Mouse (Mus musculus) gastrocnemius, adult 8-10 months (tissue): ENCODE results near the gene Ift46. TPM values are rescaled to one million over a fixed set of nuclear protein-coding genes. Genes with fewer than 3 reads are reported as not detected.
"Not testable (repeated sequence)": the region's sequence is repeated elsewhere in the genome, so short reads cannot be mapped to it uniquely, and the experiment has no call there.

Experiments
- DNase-seq, 2 experiments: peaks; one replicate each; pipeline ENCODE4 v3.0.0; 2022; ENCODE audit warnings: low spot score in 2 of 2
- total RNA-seq, 4 experiments: library from RNA; stranded (reverse); gene quantifications; 2 replicates each; pipeline ENCODE4 v1.2.4; 2022

The Ift46 gene
- total RNA-seq, 4 experiments from 2014 or later: 18.0 to 33.4 (median 22.4) TPM

- no peak for DNase-seq
Measured at GRCm38 (mm10) chr9:44735886-44736285, 31.8 kb upstream of the Ift46 start.

GRCm38 (mm10) chr9:44736301-44736700 lies 31.4 kb upstream of the Ift46 start:
- DNase-seq: no peak

- peak; percentile 60 to 77 for DNase-seq
Measured at GRCm38 (mm10) chr9:44737240-44737949, 30.3 kb upstream of the Ift46 start.

- no peak for DNase-seq
Measured at GRCm38 (mm10) chr9:44740663-44741192, 27.0 kb upstream of the Ift46 start.

GRCm38 (mm10) chr9:44745371-44745770 lies 22.3 kb upstream of the Ift46 start:
- DNase-seq: no peak

GRCm38 (mm10) chr9:44746666-44747065 lies 21.0 kb upstream of the Ift46 start:
- DNase-seq: no peak

- no peak for DNase-seq
Measured at GRCm38 (mm10) chr9:44747341-44747740, 20.4 kb upstream of the Ift46 start.

- no peak for DNase-seq
Measured at GRCm38 (mm10) chr9:44748473-44748872, 19.2 kb upstream of the Ift46 start.

GRCm38 (mm10) chr9:44760873-44761272 lies 6.8 kb upstream of the Ift46 start:
- no peak for DNase-seq

- not testable (repeated sequence) for DNase-seq
Measured at GRCm38 (mm10) chr9:44768029-44768394, 304 bp downstream of the Ift46 start.

GRCm38 (mm10) chr9:44771376-44771775 lies 3.7 kb downstream of the Ift46 start:
- no peak for DNase-seq

- no peak for DNase-seq
Measured at GRCm38 (mm10) chr9:44772392-44772749, 4.7 kb downstream of the Ift46 start.

GRCm38 (mm10) chr9:44772750-44773651 lies 5.3 kb downstream of the Ift46 start:
- DNase-seq: peak; percentile 93 to 94

- DNase-seq: no peak
Measured at GRCm38 (mm10) chr9:44792842-44793241, 25.1 kb downstream of the Ift46 start.

- DNase-seq: peak; percentile 30 to 48
Measured at GRCm38 (mm10) chr9:44798298-44798697, 30.6 kb downstream of the Ift46 start.

GRCm38 (mm10) chr9:44799102-44799957 lies 31.6 kb downstream of the Ift46 start, which contains the start of gene Tmem25:
Gene Tmem25, minus strand, starts transcription at chr9:44799307.
- DNase-seq: peak; percentile 72 to 81

- DNase-seq: no peak
Measured at GRCm38 (mm10) chr9:44799958-44800324, 32.2 kb downstream of the Ift46 start.

- DNase-seq: no peak
Measured at GRCm38 (mm10) chr9:44801669-44802068, 34.0 kb downstream of the Ift46 start.

- no peak for DNase-seq
Measured at GRCm38 (mm10) chr9:44802808-44803450, 35.2 kb downstream of the Ift46 start, which contains the start of gene Ttc36. Gene Ttc36, minus strand, starts transcription at chr9:44803072.

GRCm38 (mm10) chr9:44804678-44805077 lies 37.0 kb downstream of the Ift46 start:
- DNase-seq: no peak

- no peak for DNase-seq
Measured at GRCm38 (mm10) chr9:44805536-44805935, 37.8 kb downstream of the Ift46 start.
